Mouse (Mus musculus): ENCODE results near the gene Vps45. TPM values are rescaled to one million over a fixed set of nuclear protein-coding genes. Genes with fewer than 3 reads are reported as not detected.

The Vps45 gene
- total and polyA plus RNA-seq, 3 experiments, result 20.6 to 92.0 (median 28.9) TPM

GRCm38 (mm10) chr3:96012805-96013204 lies 45.5 kb downstream of the Vps45 start:
- Histone ChIP-seq H3K9ac (ENCODE audit: control insufficient read depth, low read depth, low read length, poor library complexity, severe bottlenecking) (no peak overlapping the region), H3K79me2 (ENCODE audit: control insufficient read depth, insufficient read depth, low read length, poor library complexity) (no peaks in the 10 kb centered on the region), H3K36me3 (ENCODE audit: control insufficient read depth in 1 of 2, insufficient read depth in 2 of 2, low read length in 2 of 2) (peaks cover 0 to 11% of the 10 kb centered on the region in 2 experiments; a peak in 2 of 4 replicates), H3K4me3 (ENCODE audit: control insufficient read depth in 1 of 2, insufficient read depth in 1 of 2, low read depth in 2 of 2, low read length in 2 of 2) (no peak overlapping the region), H3K9me3 (replicated peaks; ENCODE audit: insufficient read depth, low read length) (no peaks in the 10 kb centered on the region), H3K4me1 (ENCODE audit: control insufficient read depth in 1 of 2, insufficient read depth in 2 of 2, low read length in 2 of 2) (peaks cover 0 to 9% of the 10 kb centered on the region in 2 experiments; a peak in 2 of 4 replicates), H3K27ac (ENCODE audit: control insufficient read depth, low read depth, low read length) (no peak overlapping the region), H3K27me3 (ENCODE audit: control insufficient read depth in 1 of 2, insufficient read depth in 2 of 2, low read length in 2 of 2) (no peaks in the 10 kb centered on the region)
- TF ChIP-seq TBP (IDR thresholded peaks at IDR 0.05; ENCODE audit: low read depth, low read length), result no peak
- no peak for TF ChIP-seq MYC (IDR thresholded peaks at IDR 0.05; ENCODE audit: low read depth, low read length)
- TF ChIP-seq ZNF384 (IDR thresholded peaks at IDR 0.05; ENCODE audit: low read depth, low read length), result no peak
- TF ChIP-seq MAZ (IDR thresholded peaks at IDR 0.05; ENCODE audit: low read depth, low read length), result no peak
- TF ChIP-seq NRF1 (IDR thresholded peaks at IDR 0.05; ENCODE audit: insufficient read depth, low read depth, low read length, poor library complexity, severe bottlenecking), result no peak
- no peak for TF ChIP-seq GABPA (IDR thresholded peaks at IDR 0.05; ENCODE audit: low read depth, low read length)
- no peak for TF ChIP-seq TCF12 (IDR thresholded peaks at IDR 0.05; ENCODE audit: low read depth, low read length)
- no peak for TF ChIP-seq USF1 (IDR thresholded peaks at IDR 0.05; ENCODE audit: low read depth, low read length)
- no peak for TF ChIP-seq CHD2 (IDR thresholded peaks at IDR 0.05; ENCODE audit: low read length)
- TF ChIP-seq RAD21 (IDR thresholded peaks at IDR 0.05; ENCODE audit: low read depth, low read length), result no peak
- TF ChIP-seq GATA1 (IDR thresholded peaks at IDR 0.05; ENCODE audit: low read depth, low read length), result no peak
- TF ChIP-seq MXI1 (IDR thresholded peaks at IDR 0.05; ENCODE audit: low read depth, low read length), result no peak
- no peak for TF ChIP-seq POLR2AphosphoS2 (IDR thresholded peaks at IDR 0.05; ENCODE audit: low read length)
- no peak for TF ChIP-seq MAX (IDR thresholded peaks at IDR 0.05; ENCODE audit: low read length)
- TF ChIP-seq HCFC1 (IDR thresholded peaks at IDR 0.05; ENCODE audit: low read depth, low read length), result no peak
- TF ChIP-seq MEF2A (IDR thresholded peaks at IDR 0.05; ENCODE audit: extremely low read depth, insufficient replicate concordance, low read depth, low read length, poor library complexity, severe bottlenecking), result no peak
- DNase-seq (ENCODE audit: low read depth, low spot score), result no peak

- H3K9me3 ChIP-seq (replicated peaks; ENCODE audit: insufficient read depth, low read length), result no peaks in the 10 kb centered on the region
- no peak for TF ChIP-seq TCF12 (IDR thresholded peaks at IDR 0.05; ENCODE audit: low read depth, low read length)
- no peak for TF ChIP-seq UBTF (IDR thresholded peaks at IDR 0.05; ENCODE audit: borderline replicate concordance, insufficient read depth, low read depth, low read length)
- TF ChIP-seq KAT2A (conservative IDR thresholded peaks at IDR 0.05; ENCODE audit: low read depth, low read length), result no peak
- TF ChIP-seq CHD2 (IDR thresholded peaks at IDR 0.05; ENCODE audit: low read length), result no peak
- TF ChIP-seq ELF1 (IDR thresholded peaks at IDR 0.05; ENCODE audit: low read depth, low read length), result no peak
- TF ChIP-seq NELFE (IDR thresholded peaks at IDR 0.05; ENCODE audit: low read depth, low read length), result no peak
- no peak for TF ChIP-seq ZC3H11A (IDR thresholded peaks at IDR 0.05; ENCODE audit: low read depth, low read length)
- TF ChIP-seq ZNF384 (IDR thresholded peaks at IDR 0.05; ENCODE audit: low read depth, low read length), result no peak
- no peak for TF ChIP-seq POLR2AphosphoS2 (IDR thresholded peaks at IDR 0.05; ENCODE audit: low read length)
- TF ChIP-seq JUND (IDR thresholded peaks at IDR 0.05; ENCODE audit: low read depth, low read length), result no peak
- no peaks in the 10 kb centered on the region for H3K79me2 ChIP-seq (ENCODE audit: control insufficient read depth, insufficient read depth, low read length, poor library complexity)
- H3K9ac ChIP-seq (ENCODE audit: control insufficient read depth, low read depth, low read length, poor library complexity, severe bottlenecking), result no peak overlapping the region
- DNase-seq (ENCODE audit: low read depth, low spot score), result no peak
- no peak overlapping the region for H3K27ac ChIP-seq (ENCODE audit: control insufficient read depth, low read depth, low read length)
- no peaks in the 10 kb centered on the region for H3K36me3 ChIP-seq (ENCODE audit: control insufficient read depth in 1 of 2, insufficient read depth in 2 of 2, low read length in 2 of 2)
- no peak overlapping the region for H3K4me3 ChIP-seq (ENCODE audit: control insufficient read depth in 1 of 2, insufficient read depth in 1 of 2, low read depth in 2 of 2, low read length in 2 of 2)
- H3K27me3 ChIP-seq (ENCODE audit: control insufficient read depth in 1 of 2, insufficient read depth in 2 of 2, low read length in 2 of 2), result no peaks in the 10 kb centered on the region
- no peaks in the 10 kb centered on the region for H3K4me1 ChIP-seq (ENCODE audit: control insufficient read depth in 1 of 2, insufficient read depth in 2 of 2, low read length in 2 of 2)
Measured at GRCm38 (mm10) chr3:96008463-96008862, 49.8 kb downstream of the Vps45 start.
